Comparison of ENCODE assay signal across 24 mouse cellular contexts in the genomic region with DNA sequence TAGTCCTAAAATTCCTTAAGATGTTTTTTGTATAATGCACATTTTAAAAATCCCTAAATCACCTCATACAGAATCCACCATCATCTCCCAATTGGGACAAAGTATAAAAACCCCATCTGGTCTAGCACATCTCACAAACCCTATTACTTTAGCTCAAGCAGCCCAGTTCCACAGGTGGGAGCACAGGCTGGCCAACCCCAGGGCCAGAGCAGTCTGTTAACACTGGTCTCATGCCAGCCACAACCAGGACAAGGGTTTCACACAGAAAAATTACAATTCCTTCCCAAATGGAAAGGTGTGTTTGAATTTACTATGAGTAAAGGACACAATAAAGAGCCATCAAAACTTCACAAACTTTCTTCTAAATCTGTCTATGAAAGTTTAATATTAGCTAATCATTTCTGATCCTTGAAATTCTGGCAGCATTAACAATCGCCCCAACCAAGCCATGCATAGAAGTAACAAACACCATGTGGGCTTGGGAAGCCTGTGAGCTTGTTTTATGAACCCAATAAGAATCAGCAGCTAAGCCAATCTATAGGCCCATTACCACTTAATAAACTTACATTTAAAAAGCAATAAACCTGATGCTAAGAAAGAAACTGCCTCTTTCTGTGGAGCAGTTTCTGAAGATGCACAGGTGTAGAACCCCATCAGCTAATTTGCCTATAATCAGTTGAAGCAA.
DNase-seq lines count a peak whose midpoint lies in the region; ATAC-seq lines count a peak whose summit lies in the region.
"Had no signal": no experiment of that assay in that cellular context is flagged by ENCODE, and none has a peak within 500 bp of the region (broad histone marks: within the 10 kb centered on the region; RNA-seq: fewer than 3 reads in every experiment).

No protein-coding gene starts in this region.

- DNase-seq in cerebellum, adult 9-11 months = peak; percentile 3
- peak; percentile 63 to 75 for DNase-seq in cerebellum, postnatal 14 days
- DNase-seq in cerebellum, adult 9-10 months = no peak
- DNase-seq in heart, adult 11 months = peak; percentile 58
- DNase-seq in brain, adult 2 months (ENCODE audit: low read depth, low spot score) = peak; percentile 5
- DNase-seq in embryo, embryonic 9.5 days (ENCODE audit: extremely low spot score) = no peak
- DNase-seq: adrenal gland, adult 8-10 months; adrenal gland, postnatal 14 days; adrenal gland, postnatal 36 days; B cell, adult 2 months; cerebellum, adult 18-20 months; embryo, embryonic 11 days; forebrain, postnatal 0 days had no signal

- no peaks in the 10 kb centered on the region for H3K27me3 ChIP-seq in heart, embryonic 12.5 days (replicated peaks)
- H3K27me3 ChIP-seq: CH12.LX; embryonic facial prominence, embryonic 12.5 days; forebrain, embryonic 13.5 days; forebrain, embryonic 15.5 days; Patski had no signal

- no peak overlapping the region for H3K4me2 ChIP-seq in heart, embryonic 12.5 days
- H3K4me2 ChIP-seq: embryonic facial prominence, embryonic 12.5 days; forebrain, embryonic 13.5 days; forebrain, embryonic 15.5 days had no signal

- ATAC-seq in cerebellum, adult (ENCODE audit: insufficient number of reproducible peaks, low FRiP score, low TSS enrichment) = no peak
- ATAC-seq in heart, embryonic 12.5 days (ENCODE audit: insufficient number of reproducible peaks, low FRiP score) = no peak
- ATAC-seq: activated CD4-positive, CD25-positive, alpha-beta regulatory T cell, adult 4 months; CD4-positive, CD25-positive, alpha-beta regulatory T cell, adult 4 months; forebrain, embryonic 13.5 days; forebrain, embryonic 15.5 days; forebrain, postnatal 0 days; Patski had no signal

- no peak overlapping the region for H3K27ac ChIP-seq in heart, embryonic 12.5 days (ENCODE audit: poor library complexity, severe bottlenecking)
- H3K27ac ChIP-seq: embryonic facial prominence, embryonic 10.5 days; embryonic facial prominence, embryonic 12.5 days; forebrain, embryonic 13.5 days; forebrain, embryonic 15.5 days had no signal

- no peaks in the 10 kb centered on the region for H3K4me1 ChIP-seq in heart, embryonic 12.5 days (replicated peaks)
- H3K4me1 ChIP-seq: embryonic facial prominence, embryonic 10.5 days; embryonic facial prominence, embryonic 12.5 days; forebrain, embryonic 13.5 days; forebrain, embryonic 15.5 days had no signal

- H3K36me3 ChIP-seq in heart, embryonic 12.5 days = no peaks in the 10 kb centered on the region
- H3K36me3 ChIP-seq: embryonic facial prominence, embryonic 10.5 days; embryonic facial prominence, embryonic 12.5 days; forebrain, embryonic 15.5 days; G1E had no signal

- H3K4me3 ChIP-seq in heart, embryonic 12.5 days = no peak overlapping the region
- H3K4me3 ChIP-seq: embryonic facial prominence, embryonic 10.5 days; embryonic facial prominence, embryonic 12.5 days; forebrain, embryonic 13.5 days; forebrain, embryonic 15.5 days had no signal

- 89% methylated on average over 1 of the region's 1 CpGs for WGBS in heart, embryonic 12.5 days

- no peaks in the 10 kb centered on the region for H3K9me3 ChIP-seq in heart, embryonic 12.5 days (replicated peaks)
- H3K9me3 ChIP-seq: embryonic facial prominence, embryonic 10.5 days; embryonic facial prominence, embryonic 12.5 days; forebrain, embryonic 13.5 days; forebrain, embryonic 15.5 days; G1E had no signal

- no peak overlapping the region for H3K9ac ChIP-seq in heart, embryonic 12.5 days
- H3K9ac ChIP-seq: embryonic facial prominence, embryonic 12.5 days; forebrain, embryonic 13.5 days; forebrain, embryonic 15.5 days; forebrain, postnatal 0 days had no signal

Comparison
In these comparisons a context has a peak if more than half of its experiments do, and no peak if none do; other contexts are left out.
1. DNase-seq: peak in cerebellum, adult 9-11 months (single experiment), cerebellum, postnatal 14 days (2 of 2), heart, adult 11 months (single experiment) and brain, adult 2 months (single experiment); none in cerebellum, adult 9-10 months (single experiment) and embryo, embryonic 9.5 days (single experiment).